8 mouse cellular contexts compared by ENCODE assay signal in genomic region chr11:95006038-95006437, GRCm38 (mm10). TPM values are rescaled to one million over a fixed set of nuclear protein-coding genes. Genes with fewer than 3 reads are reported as not detected.
DNase-seq lines count a peak whose midpoint lies in the region; ATAC-seq and TF ChIP-seq lines count a peak whose summit lies in the region.

No protein-coding gene starts in this region.

- peaks cover 39% of the 10 kb centered on the region for H3K4me1 ChIP-seq in cerebellum, adult 2 months (ENCODE audit: control insufficient read depth, insufficient read depth, low read length)
- H3K4me1 ChIP-seq in lung, embryonic 15.5 days: peaks cover 33% of the 10 kb centered on the region
- H3K4me1 ChIP-seq in intestine, embryonic 14.5 days (replicated peaks; ENCODE audit: control insufficient read depth, insufficient read depth, low read length): peaks cover 28% of the 10 kb centered on the region

- H3K4me2 ChIP-seq in lung, embryonic 15.5 days: peak overlapping the region; percentile 67
- peak overlapping the region; percentile 83 for H3K4me2 ChIP-seq in intestine, embryonic 14.5 days (ENCODE audit: low read length)
- H3K4me2 ChIP-seq in myocyte (ENCODE audit: low read depth): peak overlapping the region; percentile 79

- DNase-seq in cerebellum, adult 2 months: peak; percentile 30 to 39
- DNase-seq in cerebellum, postnatal 10 days: no peak
- no peak for DNase-seq in lung, adult 18-20 months
- no peak for DNase-seq in intestine, embryonic 14.5 days (ENCODE audit: low spot score)
- no peak for DNase-seq in testis, postnatal 14 days (ENCODE audit: low spot score)
- no peak for DNase-seq in cerebellum, adult 8-10 months

- H3K4me3 ChIP-seq in cerebellum, adult 2 months (replicated peaks; ENCODE audit: insufficient read depth, low read depth, low read length): no peak overlapping the region
- H3K4me3 ChIP-seq in lung, embryonic 15.5 days: peak overlapping the region; percentile 40
- H3K4me3 ChIP-seq in intestine, embryonic 14.5 days (ENCODE audit: low read depth, low read length): peak overlapping the region; percentile 38; the same call in 1 of the 2 replicates
- peak overlapping the region; percentile 12 for H3K4me3 ChIP-seq in myocyte

- H3ac ChIP-seq in myocyte (ENCODE audit: control insufficient read depth, insufficient read length): no peak overlapping the region

- no peak for TF ChIP-seq CTCF in cerebellum, adult 2 months (IDR thresholded peaks at IDR 0.05; ENCODE audit: borderline replicate concordance, insufficient read depth, low read depth, low read length)

- 31% methylated on average over 4 of the region's 4 CpGs for WGBS in cerebellum, adult 2 months
- 34% methylated on average over 4 of the region's 4 CpGs for WGBS in lung, embryonic 15.5 days
- WGBS in intestine, embryonic 14.5 days: 48% methylated on average over 4 of the region's 4 CpGs

- H3K27ac ChIP-seq in cerebellum, adult 2 months (ENCODE audit: insufficient read depth, low read length): no peak overlapping the region
- peak overlapping the region; percentile 67 for H3K27ac ChIP-seq in lung, embryonic 15.5 days
- 0 out of 2 replicates have a peak overlapping the region, but pooled peaks have one; percentile 60 for H3K27ac ChIP-seq in intestine, embryonic 14.5 days (ENCODE audit: low read depth)

- H3K36me3 ChIP-seq in lung, embryonic 15.5 days: peaks cover 38% of the 10 kb centered on the region
- H3K36me3 ChIP-seq in intestine, embryonic 14.5 days (ENCODE audit: control insufficient read depth, insufficient read depth, low read length): peaks cover 46% of the 10 kb centered on the region
- no peaks in the 10 kb centered on the region for H3K36me3 ChIP-seq in myocyte (ENCODE audit: control insufficient read depth, insufficient read depth)

- TF ChIP-seq POLR2A in cerebellum, adult 2 months (IDR thresholded peaks at IDR 0.05; ENCODE audit: borderline replicate concordance, insufficient read depth, low read length): no peak
- no peak for TF ChIP-seq POLR2A in myocyte (IDR thresholded peaks at IDR 0.05; ENCODE audit: insufficient read length, low read depth)

- H3K9me3 ChIP-seq in lung, embryonic 15.5 days: no peaks in the 10 kb centered on the region
- no peaks in the 10 kb centered on the region for H3K9me3 ChIP-seq in intestine, embryonic 14.5 days (ENCODE audit: control insufficient read depth, low read length)

- H3K79me2 ChIP-seq in myocyte (ENCODE audit: control insufficient read depth, insufficient read depth): no peaks in the 10 kb centered on the region

- ATAC-seq in lung, embryonic 15.5 days (ENCODE audit: borderline replicate concordance, extremely low read depth, low FRiP score, low TSS enrichment): no peak
- ATAC-seq in intestine, embryonic 14.5 days (replicated peaks; ENCODE audit: low FRiP score, low TSS enrichment, low read depth): no peak; the same call in 1 of the 2 replicates

- no peaks in the 10 kb centered on the region for H3K27me3 ChIP-seq in cerebellum, adult 2 months (ENCODE audit: control insufficient read depth, insufficient read depth, low read length)
- no peaks in the 10 kb centered on the region for H3K27me3 ChIP-seq in lung, embryonic 15.5 days
- no peaks in the 10 kb centered on the region for H3K27me3 ChIP-seq in intestine, embryonic 14.5 days (replicated peaks; ENCODE audit: control insufficient read depth, insufficient read depth, low read length)
- no peaks in the 10 kb centered on the region for H3K27me3 ChIP-seq in myocyte (ENCODE audit: control insufficient read depth, insufficient read depth, insufficient read length)

- H3K9ac ChIP-seq in lung, embryonic 15.5 days: peak overlapping the region; percentile 16; the same call in 1 of the 2 replicates
- peak overlapping the region; percentile 41; the same call in 1 of the 2 replicates for H3K9ac ChIP-seq in intestine, embryonic 14.5 days (ENCODE audit: low read length)

TF ChIP-seq in myocyte, 11 proteins besides CTCF, POLR2A, EP300 and RAD21:
- TF ChIP-seq MYOG (IDR thresholded peaks at IDR 0.05; ENCODE audit: control insufficient read depth in 1 of 3, insufficient read depth in 1 of 3, insufficient read length in 2 of 3, low read depth in 2 of 3) (no peak), TCF12 (IDR thresholded peaks at IDR 0.05; ENCODE audit: insufficient read depth, poor library complexity, severe bottlenecking) (no peak), TCF3 (IDR thresholded peaks at IDR 0.05; ENCODE audit: insufficient read length, low read depth) (no peak), USF1 (IDR thresholded peaks at IDR 0.05; ENCODE audit: low read depth) (no peak), MYOD1 (IDR thresholded peaks at IDR 0.05; ENCODE audit: control insufficient read depth in 1 of 3, insufficient read length in 2 of 3, low read depth in 2 of 3) (no peak)

RNA-seq across cellular contexts. Expression of gene Samd14, which starts 3.6 kb away (rescaled TPM):
- 80.7 and 89.4 TPM in 2 replicates for polyA plus RNA-seq in cerebellum, adult 2 months (2012; rRNA removed)
- 17.1 and 17.4 TPM in 2 replicates for polyA plus RNA-seq in lung, embryonic 15.5 days (2015; fragmentation: Nextera tagmentation; extraction: Ambion mirVana)
- 20.3 and 22.1 TPM in 2 replicates for polyA plus RNA-seq in intestine, embryonic 14.5 days (2014; fragmentation: Nextera tagmentation; extraction: Ambion mirVana)
- polyA plus RNA-seq in myocyte (2012; fragmentation: generic; extraction: Trizol): 14.4 TPM

RNA-seq across cellular contexts. Expression of gene Ppp1r9b, which starts 15.2 kb away (rescaled TPM):
- 149 and 153 TPM in 2 replicates for polyA plus RNA-seq in cerebellum, adult 2 months (2012; rRNA removed)
- polyA plus RNA-seq in lung, embryonic 15.5 days (2015; fragmentation: Nextera tagmentation; extraction: Ambion mirVana): 8.8 and 9.3 TPM in 2 replicates
- polyA plus RNA-seq in intestine, embryonic 14.5 days (2014; fragmentation: Nextera tagmentation; extraction: Ambion mirVana): 11.9 and 12.2 TPM in 2 replicates
- polyA plus RNA-seq in myocyte (2012; fragmentation: generic; extraction: Trizol): 42.4 TPM

RNA-seq across cellular contexts. Expression of gene Sgca, which starts 29.9 kb away (rescaled TPM):
- 1.9 and 3.9 TPM in 2 replicates for polyA plus RNA-seq in cerebellum, adult 2 months (2012; rRNA removed)
- polyA plus RNA-seq in lung, embryonic 15.5 days (2015; fragmentation: Nextera tagmentation; extraction: Ambion mirVana): 0.69 and 0.96 TPM in 2 replicates
- 0.22 TPM in 1 of 2 replicates, not detected in the other for polyA plus RNA-seq in intestine, embryonic 14.5 days (2014; fragmentation: Nextera tagmentation; extraction: Ambion mirVana)
- 303 TPM for polyA plus RNA-seq in myocyte (2012; fragmentation: generic; extraction: Trizol)

RNA-seq across cellular contexts. Expression of gene Pdk2, which starts 35.1 kb away (rescaled TPM):
- 219 and 247 TPM in 2 replicates for polyA plus RNA-seq in cerebellum, adult 2 months (2012; rRNA removed)
- 27.8 and 30.9 TPM in 2 replicates for polyA plus RNA-seq in lung, embryonic 15.5 days (2015; fragmentation: Nextera tagmentation; extraction: Ambion mirVana)
- 26.4 and 29.6 TPM in 2 replicates for polyA plus RNA-seq in intestine, embryonic 14.5 days (2014; fragmentation: Nextera tagmentation; extraction: Ambion mirVana)
- 33.3 TPM for polyA plus RNA-seq in myocyte (2012; fragmentation: generic; extraction: Trizol)

RNA-seq across cellular contexts. Expression of gene Hils1, which starts 38.6 kb away (rescaled TPM):
- not detected in 2 replicates for polyA plus RNA-seq in cerebellum, adult 2 months (2012; rRNA removed)
- polyA plus RNA-seq in lung, embryonic 15.5 days (2015; fragmentation: Nextera tagmentation; extraction: Ambion mirVana): not detected in 2 replicates
- not detected in 2 replicates for polyA plus RNA-seq in intestine, embryonic 14.5 days (2014; fragmentation: Nextera tagmentation; extraction: Ambion mirVana)
- 0.37 TPM for polyA plus RNA-seq in myocyte (2012; fragmentation: generic; extraction: Trizol)

Comparison
In these comparisons a context has a peak if more than half of its experiments do, and no peak if none do; other contexts are left out.
1. DNase-seq: peak in cerebellum, adult 2 months (2 of 2); none in cerebellum, postnatal 10 days (0 of 2), lung, adult 18-20 months (0 of 2), intestine, embryonic 14.5 days (single experiment), testis, postnatal 14 days (single experiment) and cerebellum, adult 8-10 months (single experiment).
2. RNA of gene Sgca, which starts 29.9 kb away (polyA plus RNA-seq): 303 TPM in myocyte (single experiment); 1.9 to 3.9 TPM in cerebellum, adult 2 months, 0.69 to 0.96 TPM in lung, embryonic 15.5 days and 0.22 TPM in intestine, embryonic 14.5 days; every median in the first group is over 10 times any median in the second.
3. Peak in every context shown above with its lines, with median percentiles within 50 percentile points of each other: H3K4me2 ChIP-seq.